Mouse (Mus musculus): ENCODE measurements around the gene Mt3. TPM values are rescaled to one million over a fixed set of nuclear protein-coding genes. Genes with fewer than 3 reads are reported as not detected.
A peak's percentile ranks its signal among the peaks of the same experiment; 100 is the strongest.
"Not testable (repeated sequence)": the region's sequence is repeated elsewhere in the genome, so short reads cannot be mapped to it uniquely, and the experiment has no call there.

Mt3 gene
- polyA plus RNA-seq, 1 experiment from 2014 or later = 0.42 TPM

GRCm38 (mm10) chr8:94127711-94128110 lies 24.7 kb upstream of the Mt3 start:
- Histone ChIP-seq H3K27me3 (replicated peaks) (peaks cover 45% of the 10 kb centered on the region), H3K4me1 (no peaks in the 10 kb centered on the region), H3K4me3 (no peak overlapping the region), H3K27ac (no peak overlapping the region), H3K9me3 (replicated peaks) (no peaks in the 10 kb centered on the region), H3K36me3 (no peaks in the 10 kb centered on the region), H3K4me2 (no peak overlapping the region), H3K9ac (no peak overlapping the region)
- 64% methylated on average over 6 of the region's 6 CpGs for WGBS (ENCODE audit: insufficient replicate concordance)
- ATAC-seq = no peak

GRCm38 (mm10) chr8:94129133-94129789 lies 23.1 kb upstream of the Mt3 start:
- Histone ChIP-seq H3K36me3 (no peaks in the 10 kb centered on the region), H3K27ac (no peak overlapping the region), H3K4me1 (peaks cover 6% of the 10 kb centered on the region), H3K4me3 (no peak overlapping the region), H3K27me3 (replicated peaks) (peaks cover 37% of the 10 kb centered on the region), H3K4me2 (no peak overlapping the region), H3K9me3 (replicated peaks) (no peaks in the 10 kb centered on the region), H3K9ac (no peak overlapping the region)
- no peak for ATAC-seq
- 76% methylated on average over 6 of the region's 6 CpGs for WGBS (ENCODE audit: insufficient replicate concordance)

GRCm38 (mm10) chr8:94130126-94130525 lies 22.3 kb upstream of the Mt3 start:
- Histone ChIP-seq H3K9me3 (replicated peaks) (no peaks in the 10 kb centered on the region), H3K4me1 (peaks cover 13% of the 10 kb centered on the region), H3K27me3 (replicated peaks) (peaks cover 29% of the 10 kb centered on the region), H3K36me3 (no peaks in the 10 kb centered on the region), H3K4me2 (no peak overlapping the region), H3K27ac (no peak overlapping the region), H3K4me3 (no peak overlapping the region), H3K9ac (no peak overlapping the region)
- no peak for ATAC-seq
- WGBS (ENCODE audit: insufficient replicate concordance) = 88% methylated on average over 4 of the region's 4 CpGs

GRCm38 (mm10) chr8:94132096-94132495 lies 20.3 kb upstream of the Mt3 start:
- Histone ChIP-seq H3K9me3 (replicated peaks) (no peaks in the 10 kb centered on the region), H3K9ac (no peak overlapping the region), H3K4me2 (no peak overlapping the region), H3K4me3 (no peak overlapping the region), H3K36me3 (no peaks in the 10 kb centered on the region), H3K27me3 (replicated peaks) (peaks cover 26% of the 10 kb centered on the region), H3K27ac (no peak overlapping the region), H3K4me1 (peaks cover 17% of the 10 kb centered on the region)
- 52% methylated on average over 5 of the region's 5 CpGs for WGBS (ENCODE audit: insufficient replicate concordance)
- ATAC-seq = no peak

- not testable (repeated sequence) for H3K9me3 ChIP-seq (replicated peaks); ATAC-seq; H3K27ac ChIP-seq; H3K36me3 ChIP-seq; H3K4me2 ChIP-seq; H3K9ac ChIP-seq; H3K4me3 ChIP-seq
- 33% methylated on average over 3 of the region's 3 CpGs for WGBS (ENCODE audit: insufficient replicate concordance)
- peaks cover 17% of the 10 kb centered on the region for H3K4me1 ChIP-seq
- peaks cover 28% of the 10 kb centered on the region for H3K27me3 ChIP-seq (replicated peaks)
Observed at GRCm38 (mm10) chr8:94134601-94135000, 17.8 kb upstream of the Mt3 start.

- no peaks in the 10 kb centered on the region for H3K9me3 ChIP-seq (replicated peaks)
- no peak for ATAC-seq
- no peaks in the 10 kb centered on the region for H3K36me3 ChIP-seq
- H3K9ac ChIP-seq = no peak overlapping the region
- no peak overlapping the region for H3K27ac ChIP-seq
- WGBS (ENCODE audit: insufficient replicate concordance) = 69% methylated on average over 6 of the region's 6 CpGs
- no peak overlapping the region for H3K4me3 ChIP-seq
- no peak overlapping the region for H3K4me2 ChIP-seq
- peaks cover 29% of the 10 kb centered on the region for H3K27me3 ChIP-seq (replicated peaks)
- peaks cover 17% of the 10 kb centered on the region for H3K4me1 ChIP-seq
Observed at GRCm38 (mm10) chr8:94135556-94135955, 16.9 kb upstream of the Mt3 start.

GRCm38 (mm10) chr8:94136192-94136591 lies 16.2 kb upstream of the Mt3 start:
- Histone ChIP-seq H3K4me2 (no peak overlapping the region), H3K4me3 (no peak overlapping the region), H3K9me3 (replicated peaks) (no peaks in the 10 kb centered on the region), H3K27me3 (replicated peaks) (peaks cover 26% of the 10 kb centered on the region), H3K27ac (no peak overlapping the region), H3K4me1 (peaks cover 17% of the 10 kb centered on the region), H3K9ac (no peak overlapping the region), H3K36me3 (no peaks in the 10 kb centered on the region)
- no peak for ATAC-seq
- 72% methylated on average over 7 of the region's 7 CpGs for WGBS (ENCODE audit: insufficient replicate concordance)

GRCm38 (mm10) chr8:94136933-94137332 lies 15.5 kb upstream of the Mt3 start, which contains the start of gene Mt4:
Mt4 (plus strand) TSS chr8:94137197.
- H3K4me1 ChIP-seq = peaks cover 17% of the 10 kb centered on the region
- H3K9ac ChIP-seq = no peak within 1 kb of the TSS
- 0 out of 2 replicates have a peak, but pooled peaks have one; percentile 42 for ATAC-seq
- no peaks in the 10 kb centered on the region for H3K9me3 ChIP-seq (replicated peaks)
- H3K4me3 ChIP-seq = no peak within 1 kb of the TSS
- no peak within 1 kb of the TSS for H3K27ac ChIP-seq
- peaks cover 23% of the 10 kb centered on the region for H3K27me3 ChIP-seq (replicated peaks)
- H3K4me2 ChIP-seq = no peak within 1 kb of the TSS
- WGBS (ENCODE audit: insufficient replicate concordance) = 45% methylated on average over 6 of the region's 6 CpGs
- no peaks in the 10 kb centered on the region for H3K36me3 ChIP-seq

GRCm38 (mm10) chr8:94140266-94140795 lies 12.1 kb upstream of the Mt3 start:
- H3K36me3 ChIP-seq = no peaks in the 10 kb centered on the region
- H3K9ac ChIP-seq = no peak overlapping the region
- no peak overlapping the region for H3K4me3 ChIP-seq
- no peak overlapping the region for H3K27ac ChIP-seq
- H3K9me3 ChIP-seq (replicated peaks) = no peaks in the 10 kb centered on the region
- peaks cover 36% of the 10 kb centered on the region for H3K27me3 ChIP-seq (replicated peaks)
- H3K4me2 ChIP-seq = no peak overlapping the region
- H3K4me1 ChIP-seq = 0 out of 2 replicates have a peak, but pooled peaks cover 4% of the 10 kb centered on the region
- no peak for ATAC-seq
- 63% methylated on average over 4 of the region's 4 CpGs for WGBS (ENCODE audit: insufficient replicate concordance)

- ATAC-seq = no peak
Observed at GRCm38 (mm10) chr8:94148236-94148635, 4.2 kb upstream of the Mt3 start.

GRCm38 (mm10) chr8:94150925-94151324 lies 1.5 kb upstream of the Mt3 start:
- Histone ChIP-seq H3K4me2 (peak overlapping the region; percentile 47), H3K36me3 (no peaks in the 10 kb centered on the region), H3K4me3 (no peak overlapping the region), H3K4me1 (peaks cover 48% of the 10 kb centered on the region), H3K27me3 (replicated peaks) (peaks cover 51% of the 10 kb centered on the region), H3K27ac (peak overlapping the region; percentile 84), H3K9me3 (replicated peaks) (no peaks in the 10 kb centered on the region), H3K9ac (peak overlapping the region; percentile 33)
- peak; percentile 87 for ATAC-seq
- WGBS (ENCODE audit: insufficient replicate concordance) = 40% methylated on average over 5 of the region's 5 CpGs

More at GRCm38 (mm10) chr8:94148236-94148635, 4.2 kb upstream of the Mt3 start:
- no peak overlapping the region for H3K4me3 ChIP-seq
- no peaks in the 10 kb centered on the region for H3K36me3 ChIP-seq
- no peak overlapping the region for H3K9ac ChIP-seq
- H3K27ac ChIP-seq = no peak overlapping the region
- WGBS (ENCODE audit: insufficient replicate concordance) = 48% methylated on average over 5 of the region's 5 CpGs
- H3K4me1 ChIP-seq = peaks cover 40% of the 10 kb centered on the region
- peaks cover 51% of the 10 kb centered on the region for H3K27me3 ChIP-seq (replicated peaks)
- H3K4me2 ChIP-seq = no peak overlapping the region
- H3K9me3 ChIP-seq (replicated peaks) = no peaks in the 10 kb centered on the region

GRCm38 (mm10) chr8:94153451-94153850 lies 1.0 kb downstream of the Mt3 start:
- H3K4me1 ChIP-seq = peaks cover 48% of the 10 kb centered on the region
- no peak overlapping the region for H3K4me2 ChIP-seq
- peaks cover 51% of the 10 kb centered on the region for H3K27me3 ChIP-seq (replicated peaks)
- no peak overlapping the region for H3K9ac ChIP-seq
- H3K27ac ChIP-seq = no peak overlapping the region
- no peaks in the 10 kb centered on the region for H3K9me3 ChIP-seq (replicated peaks)
- H3K36me3 ChIP-seq = no peaks in the 10 kb centered on the region
- ATAC-seq = no peak
- 34% methylated on average over 7 of the region's 7 CpGs for WGBS (ENCODE audit: insufficient replicate concordance)
- no peak overlapping the region for H3K4me3 ChIP-seq

Measured in liver, embryonic 12.5 days (tissue).